Mouse (Mus musculus): Measurements from ENCODE around the gene Gm49378.

Gene Gm49378

GRCm38 (mm10) chr14:55637795-55638194 lies at the start of gene Gm49378:
Gm49378 (minus strand) TSS chr14:55637895.
- no peak for DNase-seq

GRCm38 (mm10) chr14:55682118-55682493 lies 44.4 kb upstream of the Gm49378 start:
- DNase-seq = no peak

GRCm38 (mm10) chr14:55681160-55682117 lies 43.7 kb upstream of the Gm49378 start, which contains the start of gene Tinf2:
Tinf2 (minus strand) TSS chr14:55681820.
- DNase-seq = peak; percentile 95

- no peak for DNase-seq
Observed at GRCm38 (mm10) chr14:55677615-55678014, 39.9 kb upstream of the Gm49378 start.

- no peak for DNase-seq
Observed at GRCm38 (mm10) chr14:55672741-55673060, 35.0 kb upstream of the Gm49378 start.

- peak; percentile 94 for DNase-seq
Observed at GRCm38 (mm10) chr14:55671833-55672740, 34.4 kb upstream of the Gm49378 start, which contains the start of the genes Gmpr2 and Nedd8. Gmpr2 (plus strand) TSS chr14:55671941. Nedd8 (minus strand) TSS chr14:55672124.

GRCm38 (mm10) chr14:55671486-55671832 lies 33.8 kb upstream of the Gm49378 start:
- DNase-seq = no peak

GRCm38 (mm10) chr14:55660636-55661035 lies 22.9 kb upstream of the Gm49378 start:
- DNase-seq = no peak

- DNase-seq = peak; percentile 88
Observed at GRCm38 (mm10) chr14:55659960-55660573, 22.4 kb upstream of the Gm49378 start, which contains the start of gene Mdp1. Mdp1 (minus strand) TSS chr14:55660508.

- no peak for DNase-seq
Observed at GRCm38 (mm10) chr14:55658011-55658410, 20.3 kb upstream of the Gm49378 start.

- DNase-seq = no peak
Observed at GRCm38 (mm10) chr14:55656935-55657334, 19.2 kb upstream of the Gm49378 start.

- DNase-seq = no peak
Observed at GRCm38 (mm10) chr14:55651528-55651927, 13.8 kb upstream of the Gm49378 start.

- DNase-seq = no peak
Observed at GRCm38 (mm10) chr14:55649884-55650283, 12.2 kb upstream of the Gm49378 start, which contains the start of gene Tssk4. Tssk4 (plus strand) TSS chr14:55650184.

GRCm38 (mm10) chr14:55644261-55644888 lies 6.7 kb upstream of the Gm49378 start:
- peak; percentile 31 for DNase-seq

GRCm38 (mm10) chr14:55643060-55643907 lies 5.6 kb upstream of the Gm49378 start, which contains the start of gene Tm9sf1:
Tm9sf1 (minus strand) TSS chr14:55643806.
- peak; percentile 84 for DNase-seq

GRCm38 (mm10) chr14:55642679-55643059 lies 5.0 kb upstream of the Gm49378 start:
- no peak for DNase-seq

- no peak for DNase-seq
Observed at GRCm38 (mm10) chr14:55641291-55641690, 3.6 kb upstream of the Gm49378 start.

- no peak for DNase-seq
Observed at GRCm38 (mm10) chr14:55640816-55641215, 3.1 kb upstream of the Gm49378 start.

GRCm38 (mm10) chr14:55635523-55636007 lies 2.1 kb downstream of the Gm49378 start, which contains the start of gene Ipo4:
Ipo4 (minus strand) TSS chr14:55635957.
- peak; percentile 93 for DNase-seq

GRCm38 (mm10) chr14:55634874-55635522 lies 2.7 kb downstream of the Gm49378 start:
- peak; percentile 41 for DNase-seq
